Mouse (Mus musculus): Measurements from ENCODE around the gene Gxylt2. TPM values are rescaled to one million over a fixed set of nuclear protein-coding genes. Genes with fewer than 3 reads are reported as not detected.

Gxylt2 gene
- total and polyA plus RNA-seq, 3 experiments = 0.22 TPM; not detected in 2

DNA sequence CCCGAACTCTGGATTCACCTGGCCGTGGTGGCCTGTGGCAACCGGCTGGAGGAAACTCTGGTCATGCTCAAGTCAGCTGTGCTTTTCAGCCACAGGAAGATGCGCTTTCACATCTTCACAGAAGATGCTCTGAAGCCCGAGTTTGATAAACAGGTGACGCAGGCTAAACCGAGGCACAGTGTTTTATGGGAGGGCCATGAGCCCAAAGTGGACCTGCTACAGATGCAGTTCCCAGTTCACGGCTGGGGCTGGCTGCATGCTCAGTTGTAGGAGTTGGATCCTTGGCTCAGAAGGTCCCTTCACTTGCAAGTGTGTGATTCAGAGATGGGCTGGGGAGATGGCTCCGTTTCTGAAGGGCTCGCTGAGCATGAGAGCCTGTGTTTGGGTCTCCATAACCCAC is 28.7 kb downstream of the Gxylt2 start:
- DNase-seq (ENCODE audit: low spot score) (no peak), ATAC-seq (ENCODE audit: extremely low read depth, insufficient number of reproducible peaks, low FRiP score, poor library complexity, severe bottlenecking) (no peak)
- no peak overlapping the region for H3K4me3 ChIP-seq (ENCODE audit: low read depth, low read length)
- H3K9me3 ChIP-seq (replicated peaks) = peaks cover 13% of the 10 kb centered on the region
- TF ChIP-seq GATA2 (IDR thresholded peaks at IDR 0.05; ENCODE audit: borderline replicate concordance, low read depth, low read length) = no peak
- no peak for TF ChIP-seq CTCF (IDR thresholded peaks at IDR 0.05; ENCODE audit: low read depth, low read length)
- no peak for TF ChIP-seq GATA1 (IDR thresholded peaks at IDR 0.05; ENCODE audit: borderline replicate concordance, low read length)
- no peak for TF ChIP-seq POLR2AphosphoS5 (IDR thresholded peaks at IDR 0.05; ENCODE audit: insufficient replicate concordance, low read depth, low read length)
- no peak for TF ChIP-seq TAL1 (conservative IDR thresholded peaks at IDR 0.05; ENCODE audit: low read depth, low read length)
- H3K27me3 ChIP-seq (ENCODE audit: insufficient read depth, low read length) = no peaks in the 10 kb centered on the region
- H3K36me3 ChIP-seq (replicated peaks) = no peaks in the 10 kb centered on the region
- no peaks in the 10 kb centered on the region for H3K4me1 ChIP-seq (ENCODE audit: insufficient read depth, low read depth, low read length)

DNA sequence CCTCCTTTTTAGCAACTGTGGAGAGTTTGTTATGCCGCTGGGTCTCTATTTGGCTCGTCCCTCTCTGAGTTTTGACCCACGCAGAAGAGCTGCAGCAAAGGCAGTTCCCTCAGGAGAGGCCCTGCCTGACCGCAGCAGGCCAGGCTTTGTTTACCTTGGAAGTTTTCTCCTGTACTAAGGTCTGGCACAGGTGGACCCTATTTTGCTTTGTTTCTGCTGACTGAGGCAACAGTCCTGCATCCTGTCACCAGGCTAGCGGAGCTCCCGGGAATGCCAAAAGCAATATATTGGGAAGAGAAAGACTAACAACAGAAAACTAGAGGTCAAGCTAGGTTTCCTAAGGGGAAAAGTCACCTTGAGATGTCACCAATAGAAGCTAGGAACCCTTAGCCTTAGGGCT is 29.8 kb downstream of the Gxylt2 start:
- DNase-seq (ENCODE audit: low spot score) (no peak), ATAC-seq (ENCODE audit: extremely low read depth, insufficient number of reproducible peaks, low FRiP score, poor library complexity, severe bottlenecking) (no peak)
- H3K27me3 ChIP-seq (ENCODE audit: insufficient read depth, low read length) = no peaks in the 10 kb centered on the region
- H3K4me1 ChIP-seq (ENCODE audit: insufficient read depth, low read depth, low read length) = no peaks in the 10 kb centered on the region
- peaks cover 13% of the 10 kb centered on the region for H3K9me3 ChIP-seq (replicated peaks)
- H3K36me3 ChIP-seq (replicated peaks) = no peaks in the 10 kb centered on the region
- TF ChIP-seq TAL1 (conservative IDR thresholded peaks at IDR 0.05; ENCODE audit: low read depth, low read length) = no peak
- no peak for TF ChIP-seq GATA2 (IDR thresholded peaks at IDR 0.05; ENCODE audit: borderline replicate concordance, low read depth, low read length)
- TF ChIP-seq CTCF (IDR thresholded peaks at IDR 0.05; ENCODE audit: low read depth, low read length) = no peak
- no peak for TF ChIP-seq POLR2AphosphoS5 (IDR thresholded peaks at IDR 0.05; ENCODE audit: insufficient replicate concordance, low read depth, low read length)
- TF ChIP-seq GATA1 (IDR thresholded peaks at IDR 0.05; ENCODE audit: borderline replicate concordance, low read length) = no peak
- no peak overlapping the region for H3K4me3 ChIP-seq (ENCODE audit: low read depth, low read length)

DNA sequence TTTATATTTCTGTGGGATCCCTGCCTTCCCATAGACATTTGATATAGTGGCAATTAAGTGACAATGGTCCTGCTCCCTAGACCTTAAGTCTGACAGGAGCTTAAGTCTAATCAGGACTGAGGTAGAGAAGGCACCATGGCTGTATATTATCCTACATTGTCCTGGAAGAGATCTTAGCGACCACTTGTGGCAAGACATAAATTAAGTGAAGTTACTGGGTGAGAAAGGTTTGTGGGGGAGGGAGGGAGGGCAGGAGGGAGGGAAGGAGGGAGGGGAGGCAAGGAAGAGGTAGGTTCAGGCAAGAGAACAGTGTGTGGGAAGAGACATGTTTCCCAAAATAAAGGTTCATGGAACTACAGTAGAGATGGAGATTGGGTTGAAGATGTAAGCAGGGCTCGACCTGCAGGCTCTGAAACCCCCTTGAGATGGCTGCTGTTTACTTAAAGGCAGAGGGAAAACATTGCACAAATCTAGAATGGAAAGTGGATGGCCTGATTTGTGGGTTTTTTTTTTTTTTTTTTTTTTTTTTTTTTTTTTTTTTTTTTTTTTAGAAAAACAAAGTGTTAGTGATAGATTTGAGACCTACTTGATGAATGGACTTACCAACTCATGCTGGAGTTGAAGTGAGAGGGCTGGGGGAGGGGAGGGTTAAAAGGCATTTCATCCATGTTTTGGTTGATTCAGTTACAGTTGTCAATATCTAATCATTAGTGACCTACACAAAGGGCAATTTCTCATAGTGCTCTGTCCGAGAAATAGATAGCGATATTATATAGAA is 54.1 kb downstream of the Gxylt2 start:
- Histone ChIP-seq H3K4me1 (ENCODE audit: insufficient read depth, low read depth, low read length) (no peaks in the 10 kb centered on the region), H3K27me3 (ENCODE audit: insufficient read depth, low read length) (no peaks in the 10 kb centered on the region), H3K36me3 (replicated peaks) (no peaks in the 10 kb centered on the region), H3K9me3 (replicated peaks) (0 out of 2 replicates have a peak, but pooled peaks cover 4% of the 10 kb centered on the region), H3K4me3 (ENCODE audit: low read depth, low read length) (no peak overlapping the region)
- ATAC-seq (ENCODE audit: extremely low read depth, insufficient number of reproducible peaks, low FRiP score, poor library complexity, severe bottlenecking) (no peak), DNase-seq (ENCODE audit: low spot score) (no peak)
- no peak for TF ChIP-seq GATA2 (IDR thresholded peaks at IDR 0.05; ENCODE audit: borderline replicate concordance, low read depth, low read length)
- no peak for TF ChIP-seq GATA1 (IDR thresholded peaks at IDR 0.05; ENCODE audit: borderline replicate concordance, low read length)
- no peak for TF ChIP-seq CTCF (IDR thresholded peaks at IDR 0.05; ENCODE audit: low read depth, low read length)
- TF ChIP-seq POLR2AphosphoS5 (IDR thresholded peaks at IDR 0.05; ENCODE audit: insufficient replicate concordance, low read depth, low read length) = no peak
- TF ChIP-seq TAL1 (conservative IDR thresholded peaks at IDR 0.05; ENCODE audit: low read depth, low read length) = no peak

DNA sequence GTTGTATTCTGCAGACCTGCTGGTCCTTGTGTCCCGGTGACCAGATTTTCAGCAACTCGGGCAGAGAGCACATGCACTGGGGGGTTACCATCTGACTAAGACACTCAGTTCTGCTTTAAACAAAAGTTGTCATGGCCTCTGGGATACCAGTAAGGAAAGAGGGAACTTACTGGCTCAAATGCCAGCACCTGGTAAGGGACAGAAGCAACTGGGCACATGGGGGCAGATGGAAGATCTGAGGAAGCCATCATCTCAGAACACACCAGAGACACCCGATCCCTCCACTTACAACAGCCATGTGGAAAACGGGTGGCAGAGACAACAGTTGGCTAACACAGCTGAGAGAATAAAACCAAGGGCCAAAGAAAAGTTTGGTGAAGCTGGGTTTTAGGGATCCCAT is 63.2 kb downstream of the Gxylt2 start:
- TF ChIP-seq TAL1 (conservative IDR thresholded peaks at IDR 0.05; ENCODE audit: low read depth, low read length) (no peak), CTCF (IDR thresholded peaks at IDR 0.05; ENCODE audit: low read depth, low read length) (no peak), GATA2 (IDR thresholded peaks at IDR 0.05; ENCODE audit: borderline replicate concordance, low read depth, low read length) (no peak), POLR2AphosphoS5 (IDR thresholded peaks at IDR 0.05; ENCODE audit: insufficient replicate concordance, low read depth, low read length) (no peak), GATA1 (IDR thresholded peaks at IDR 0.05; ENCODE audit: borderline replicate concordance, low read length) (no peak)
- DNase-seq (ENCODE audit: low spot score) (no peak), ATAC-seq (ENCODE audit: extremely low read depth, insufficient number of reproducible peaks, low FRiP score, poor library complexity, severe bottlenecking) (no peak)
- Histone ChIP-seq H3K27me3 (ENCODE audit: insufficient read depth, low read length) (no peaks in the 10 kb centered on the region), H3K4me3 (ENCODE audit: low read depth, low read length) (no peak overlapping the region), H3K9me3 (replicated peaks) (no peaks in the 10 kb centered on the region), H3K4me1 (ENCODE audit: insufficient read depth, low read depth, low read length) (no peaks in the 10 kb centered on the region), H3K36me3 (replicated peaks) (no peaks in the 10 kb centered on the region)

DNA sequence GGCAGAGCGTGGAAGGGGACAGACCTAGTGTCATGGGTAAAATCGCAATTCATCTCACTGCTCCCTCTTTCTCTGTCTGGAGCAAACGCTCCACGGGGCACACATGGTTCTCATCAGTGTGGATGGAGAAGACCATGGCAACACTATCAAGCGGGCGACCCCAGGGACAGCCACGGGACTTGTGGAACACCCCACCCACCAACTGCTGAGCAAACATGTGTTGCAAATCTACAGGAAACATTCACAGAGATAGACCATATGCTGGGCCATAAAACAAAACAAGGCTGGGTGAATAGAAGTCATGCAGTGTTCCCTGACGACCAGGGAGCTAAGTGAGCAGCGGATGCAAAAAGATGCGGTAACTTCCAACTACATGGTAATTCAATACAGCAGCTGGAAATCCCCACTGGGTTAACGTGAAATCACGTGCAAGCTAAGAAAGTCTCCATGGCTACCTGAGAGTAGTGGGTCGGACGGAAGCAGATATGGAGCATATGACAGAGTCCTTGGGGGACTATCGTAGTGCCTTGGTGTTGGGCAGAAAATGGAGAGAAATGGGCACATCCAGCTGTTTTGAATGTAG is 71.5 kb downstream of the Gxylt2 start:
- ATAC-seq (ENCODE audit: extremely low read depth, insufficient number of reproducible peaks, low FRiP score, poor library complexity, severe bottlenecking) = no peak
- no peak for TF ChIP-seq TAL1 (conservative IDR thresholded peaks at IDR 0.05; ENCODE audit: low read depth, low read length)
- TF ChIP-seq POLR2AphosphoS5 (IDR thresholded peaks at IDR 0.05; ENCODE audit: insufficient replicate concordance, low read depth, low read length) = no peak
- no peak for TF ChIP-seq GATA1 (IDR thresholded peaks at IDR 0.05; ENCODE audit: borderline replicate concordance, low read length)
- no peak overlapping the region for H3K4me3 ChIP-seq (ENCODE audit: low read depth, low read length)
- no peak for DNase-seq (ENCODE audit: low spot score)
- no peaks in the 10 kb centered on the region; the same call in 1 of the 2 replicates for H3K9me3 ChIP-seq (replicated peaks)
- no peaks in the 10 kb centered on the region for H3K4me1 ChIP-seq (ENCODE audit: insufficient read depth, low read depth, low read length)
- no peaks in the 10 kb centered on the region for H3K27me3 ChIP-seq (ENCODE audit: insufficient read depth, low read length)
- no peaks in the 10 kb centered on the region for H3K36me3 ChIP-seq (replicated peaks)

DNA sequence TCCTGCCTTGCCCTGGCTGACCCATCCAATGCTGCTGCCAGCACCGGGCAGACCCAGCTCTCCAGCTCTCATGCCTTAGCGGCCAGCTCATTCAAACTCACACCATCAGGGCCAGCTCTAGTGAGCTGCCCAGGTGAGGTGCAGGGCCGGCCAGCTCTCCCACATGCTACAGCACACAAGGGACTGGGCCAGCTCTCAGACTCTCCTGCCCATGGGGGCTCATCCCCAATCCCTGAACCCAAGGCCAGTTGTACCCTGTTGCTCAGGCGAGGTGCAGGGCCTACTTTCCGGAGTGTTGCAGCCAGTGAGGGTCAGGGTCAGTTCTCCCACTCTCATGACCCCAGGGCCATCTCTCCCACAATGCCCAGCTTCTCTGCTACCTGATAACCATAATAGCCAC is 74.1 kb downstream of the Gxylt2 start:
- Histone ChIP-seq H3K4me1 (ENCODE audit: insufficient read depth, low read depth, low read length) (no peaks in the 10 kb centered on the region), H3K9me3 (replicated peaks) (no peaks in the 10 kb centered on the region; the same call in 1 of the 2 replicates), H3K4me3 (ENCODE audit: low read depth, low read length) (no peak overlapping the region), H3K27me3 (ENCODE audit: insufficient read depth, low read length) (no peaks in the 10 kb centered on the region), H3K36me3 (replicated peaks) (no peaks in the 10 kb centered on the region)
- TF ChIP-seq GATA1 (IDR thresholded peaks at IDR 0.05; ENCODE audit: borderline replicate concordance, low read length) (no peak), TAL1 (conservative IDR thresholded peaks at IDR 0.05; ENCODE audit: low read depth, low read length) (no peak), GATA2 (IDR thresholded peaks at IDR 0.05; ENCODE audit: borderline replicate concordance, low read depth, low read length) (no peak), POLR2AphosphoS5 (IDR thresholded peaks at IDR 0.05; ENCODE audit: insufficient replicate concordance, low read depth, low read length) (no peak), CTCF (IDR thresholded peaks at IDR 0.05; ENCODE audit: low read depth, low read length) (no peak)
- DNase-seq (ENCODE audit: low spot score) (no peak), ATAC-seq (ENCODE audit: extremely low read depth, insufficient number of reproducible peaks, low FRiP score, poor library complexity, severe bottlenecking) (no peak)
